Mouse (Mus musculus) embryonic fibroblast, embryonic 13.5 days (primary cell): ENCODE measurements at regions not wholly inside any gene's neighbourhood (a gene's known extent, or its start where the extent isn't known, plus 50 kb on each side); places are given as distances from the start of the nearest gene placed in this dataset.

Experiments used
- CTCF ChIP-seq: IDR thresholded peaks from 2 replicates; pipeline ENCODE4 v1.5.1; 2011; ENCODE audit warnings: mild to moderate bottlenecking, control low read depth, low read length, moderate library complexity, borderline replicate concordance; ENCODE audit not compliant: insufficient read depth
- POLR2A ChIP-seq: IDR thresholded peaks from 2 replicates; pipeline ENCODE4 v1.6.1; 2011; ENCODE audit warnings: low read depth, mild to moderate bottlenecking, control low read depth, low read length, moderate library complexity

GRCm38 (mm10) chr6:94401061-94401591, 99.0 kb upstream of the Slc25a26 start:
- TF ChIP-seq POLR2A (no peak), CTCF (no peak)
